Mouse (Mus musculus) gastrocnemius, adult 8-10 months (tissue): ENCODE results near the gene St14. TPM values are rescaled to one million over a fixed set of nuclear protein-coding genes. Genes with fewer than 3 reads are reported as not detected.

Experiments used
- DNase-seq, 2 experiments: peaks; one replicate each; pipeline ENCODE4 v3.0.0; 2022; ENCODE audit warnings: low spot score in 2 of 2
- total RNA-seq, 4 experiments: library from RNA; stranded (reverse); gene quantifications; 2 replicates each; pipeline ENCODE4 v1.2.4; 2022

The St14 gene
- total RNA-seq, 4 experiments from 2014 or later = not detected

DNA sequence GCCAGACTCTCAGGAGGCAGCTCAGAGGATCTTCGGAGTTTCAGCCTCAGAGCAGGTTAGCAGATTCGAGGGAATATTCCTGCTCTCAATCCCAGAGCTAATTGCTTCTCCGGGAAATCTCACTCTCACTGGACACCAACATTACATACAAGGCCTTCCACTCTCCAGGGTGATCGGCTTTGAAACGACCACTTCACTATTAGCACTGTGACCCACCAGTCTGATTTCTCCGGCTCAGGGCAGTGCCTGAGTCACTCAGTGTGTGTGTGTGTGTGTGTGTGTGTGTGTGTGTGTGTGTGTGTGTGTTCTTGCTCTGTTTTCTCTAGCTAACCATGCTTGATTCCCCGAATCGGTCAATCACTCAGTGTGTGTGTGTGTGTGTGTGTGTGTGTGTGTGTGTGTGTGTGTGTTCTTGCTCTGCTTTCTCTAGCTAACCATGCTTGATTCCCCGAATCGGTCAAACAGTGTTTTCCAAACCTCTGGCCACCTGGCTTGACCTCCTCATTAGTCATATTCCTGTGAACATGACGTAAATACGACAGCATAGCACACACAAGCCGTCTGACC is 9.1 kb downstream of the St14 start:
- no peak for DNase-seq

DNA sequence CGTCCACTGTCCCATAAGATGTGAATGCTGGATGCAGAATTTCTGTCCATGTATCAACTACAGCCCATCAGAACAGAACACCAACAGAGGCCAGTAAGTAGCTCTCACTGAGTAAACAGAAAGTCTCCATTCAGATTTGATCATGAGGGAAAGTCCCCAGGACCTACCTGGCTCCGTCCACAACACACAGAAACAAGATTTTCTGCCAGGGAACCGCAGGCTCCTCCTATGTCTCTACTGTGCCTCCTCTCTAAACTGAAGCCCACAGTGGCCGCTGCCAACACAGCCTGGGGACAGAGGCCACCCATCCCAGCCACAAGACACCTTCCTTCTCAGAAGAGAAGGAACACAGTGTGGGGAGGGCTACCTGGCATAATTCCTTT is 11.1 kb downstream of the St14 start:
- DNase-seq = no peak

DNA sequence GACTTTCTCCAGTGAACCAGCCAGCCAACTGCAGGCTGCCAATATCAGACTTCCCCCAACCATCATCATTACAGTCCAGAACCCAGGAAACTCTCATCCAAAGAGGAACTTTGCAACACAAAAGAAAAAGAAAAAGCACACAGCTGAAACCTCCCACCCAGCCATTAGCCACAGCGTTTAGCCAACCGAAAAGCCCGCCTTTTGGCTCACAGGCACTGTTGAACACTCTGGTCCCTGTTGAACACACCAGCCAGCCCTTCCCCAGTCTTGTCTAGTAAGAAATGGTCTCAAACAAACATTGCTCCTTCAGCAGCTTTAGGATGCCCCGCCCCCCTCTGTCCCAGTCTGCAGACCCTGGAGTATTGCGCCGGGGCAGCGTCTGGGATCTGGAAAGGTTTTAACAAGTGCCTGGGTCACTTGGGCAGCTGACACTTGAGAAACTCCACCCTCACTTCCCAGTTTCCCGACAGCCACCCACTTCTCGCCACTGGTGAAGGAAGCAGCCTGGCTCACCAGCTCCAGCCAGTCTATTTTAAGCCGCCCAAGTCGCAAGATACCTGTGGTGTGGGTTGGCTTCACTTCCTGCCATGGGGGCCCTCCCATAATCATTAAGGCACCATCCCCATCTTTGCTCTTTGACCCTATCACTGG is 11.6 kb downstream of the St14 start:
- no peak for DNase-seq

DNA sequence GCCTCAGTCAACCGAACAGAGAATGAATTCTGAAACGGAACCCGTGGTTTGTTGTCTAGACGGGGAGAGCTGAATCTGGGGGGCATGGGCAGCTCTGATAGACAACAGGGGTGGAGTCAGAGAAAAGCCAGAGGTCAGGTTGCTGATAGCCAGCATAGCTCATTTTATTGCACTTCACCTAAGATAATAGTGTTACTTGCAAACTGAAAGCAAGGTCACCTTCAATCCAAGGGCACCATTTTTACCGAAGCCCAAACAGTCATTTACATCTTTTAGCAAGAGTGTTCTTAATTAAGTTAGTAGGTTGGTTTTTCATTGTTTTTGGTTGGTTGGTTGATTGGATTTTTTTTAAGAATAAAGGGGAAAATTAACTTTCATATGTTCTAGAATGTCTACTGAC is 12.2 kb downstream of the St14 start:
- no peak for DNase-seq

DNA sequence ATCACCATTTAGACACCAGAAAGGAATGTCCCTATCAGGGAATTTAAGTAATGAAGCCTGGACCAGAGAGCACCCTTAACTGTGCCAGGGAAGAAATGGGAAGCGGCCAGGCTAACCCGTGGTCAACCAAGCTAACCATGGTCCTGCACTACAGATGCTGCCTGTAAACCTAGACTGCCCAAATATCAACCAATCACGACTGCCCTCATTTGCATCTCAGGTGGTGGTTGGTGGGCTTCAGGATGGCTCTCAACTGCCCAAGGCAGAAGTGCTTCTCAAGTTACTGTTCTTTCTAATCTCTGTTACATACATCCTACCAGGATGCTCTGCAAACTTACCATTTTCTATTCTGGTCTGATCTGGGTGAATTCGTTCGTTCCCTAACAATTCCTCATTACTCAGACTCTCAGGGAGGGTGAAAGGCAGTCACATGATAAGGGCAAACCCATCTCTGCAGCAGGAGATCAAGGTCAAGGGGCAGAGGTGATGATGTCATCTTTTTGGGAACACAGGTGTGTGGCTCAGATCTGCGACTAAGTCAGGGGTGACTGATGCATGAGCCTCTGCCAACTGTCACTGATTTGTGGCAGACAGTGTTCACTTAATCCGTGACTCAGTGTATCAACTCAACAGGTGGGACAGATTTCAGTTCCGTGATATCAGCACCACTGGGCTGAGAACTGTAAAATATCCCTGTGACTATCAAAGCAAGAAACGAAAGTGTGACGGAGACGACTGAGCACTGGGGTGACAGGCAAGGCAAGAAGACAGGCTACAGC is 12.9 kb downstream of the St14 start:
- no peak for DNase-seq

DNA sequence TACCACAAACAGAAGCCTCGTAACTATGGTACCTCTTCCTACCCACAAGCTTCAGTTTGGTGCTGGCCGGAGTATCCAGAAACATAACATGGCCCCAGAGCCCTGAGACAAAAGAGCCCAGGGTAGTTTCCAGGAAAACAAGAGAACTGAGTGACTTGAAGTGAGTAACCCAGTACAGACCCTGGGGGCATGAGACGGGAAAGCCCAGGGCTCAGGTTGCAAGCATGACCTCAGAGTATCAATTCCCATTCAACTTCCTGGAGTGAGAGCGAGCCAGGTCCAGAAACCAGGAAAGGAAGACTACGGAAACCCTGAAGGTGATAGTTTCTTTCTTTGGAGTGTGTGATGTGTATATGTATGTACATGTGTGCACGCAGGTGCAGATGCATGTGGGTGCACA is 14.2 kb downstream of the St14 start:
- no peak for DNase-seq

DNA sequence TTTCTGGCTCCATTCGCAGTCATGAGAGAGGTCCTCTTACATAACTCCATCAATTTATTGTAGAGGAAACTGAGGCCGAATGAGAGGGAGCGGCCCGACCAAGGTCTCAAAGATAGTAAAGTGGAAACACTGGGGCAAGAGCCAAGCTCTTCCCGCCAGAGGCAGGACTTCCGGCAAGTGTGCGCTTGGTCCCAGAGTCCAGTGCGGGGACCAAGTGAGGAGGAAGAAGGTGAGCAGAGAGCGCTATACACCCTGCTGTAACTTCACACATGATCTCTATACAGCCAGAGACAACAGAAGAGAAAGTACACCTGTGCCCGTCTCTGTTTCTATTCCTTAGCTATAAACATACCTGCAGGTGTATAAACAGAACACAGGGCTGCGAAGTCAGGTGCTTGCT is 14.6 kb downstream of the St14 start:
- DNase-seq = no peak

DNA sequence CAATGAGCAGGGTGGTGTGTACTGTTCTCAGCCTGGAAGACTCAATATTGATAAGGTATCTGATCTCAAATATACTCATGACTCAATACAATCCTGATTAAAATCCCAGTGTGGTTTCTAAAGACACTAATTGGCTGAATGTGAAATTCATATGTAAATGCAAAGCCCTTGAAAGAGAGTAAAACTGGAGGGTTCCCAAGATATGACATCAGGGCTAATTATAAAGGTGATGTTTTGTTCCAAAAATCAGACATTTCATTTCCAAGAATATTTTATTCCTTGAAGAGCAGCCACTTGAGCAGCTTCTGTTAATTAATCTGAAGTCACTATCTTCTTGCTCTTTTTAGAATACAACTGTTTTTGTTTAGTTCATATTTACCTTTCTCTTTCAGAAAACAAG is 16.1 kb downstream of the St14 start:
- DNase-seq = no peak

DNA sequence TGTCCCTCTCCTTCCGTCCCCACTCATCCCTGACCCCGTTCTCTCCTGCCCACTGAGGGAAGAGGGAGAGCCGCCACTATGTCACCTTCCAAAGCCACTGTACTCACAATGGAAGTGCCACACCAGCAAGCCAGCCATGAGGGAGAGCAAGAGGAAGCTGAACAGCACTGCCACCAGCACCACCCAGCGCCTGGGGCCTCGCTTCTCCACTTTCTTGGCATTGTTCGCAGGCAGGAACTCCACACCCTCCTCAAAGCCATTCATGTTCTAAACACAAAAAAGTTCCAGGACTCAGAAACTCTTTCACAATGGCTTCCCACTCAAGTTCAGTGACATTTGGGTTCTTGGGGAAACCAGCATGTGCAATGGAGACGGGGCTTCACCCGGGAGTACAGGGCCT is 23.2 kb downstream of the St14 start:
- no peak for DNase-seq

DNA sequence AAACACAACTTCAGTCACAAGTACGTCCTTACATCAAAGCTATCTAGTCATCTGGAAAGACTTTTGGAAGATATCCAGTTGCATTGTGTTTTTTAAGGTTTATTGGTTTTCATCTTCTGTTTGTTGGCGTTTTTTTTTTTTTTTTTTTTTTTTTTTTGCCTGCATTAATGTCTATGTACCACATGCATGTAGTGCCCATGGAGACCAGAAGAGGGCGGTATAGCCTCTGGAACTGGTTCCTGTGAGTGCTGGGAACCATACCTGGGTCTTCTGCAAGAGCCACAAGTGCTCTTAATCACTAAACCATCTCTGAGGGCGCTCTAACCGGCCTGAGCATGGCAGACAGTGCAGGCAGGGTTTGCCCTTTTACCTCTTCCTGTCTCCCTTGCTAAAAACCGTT is 33.5 kb downstream of the St14 start:
- DNase-seq = no peak

DNA sequence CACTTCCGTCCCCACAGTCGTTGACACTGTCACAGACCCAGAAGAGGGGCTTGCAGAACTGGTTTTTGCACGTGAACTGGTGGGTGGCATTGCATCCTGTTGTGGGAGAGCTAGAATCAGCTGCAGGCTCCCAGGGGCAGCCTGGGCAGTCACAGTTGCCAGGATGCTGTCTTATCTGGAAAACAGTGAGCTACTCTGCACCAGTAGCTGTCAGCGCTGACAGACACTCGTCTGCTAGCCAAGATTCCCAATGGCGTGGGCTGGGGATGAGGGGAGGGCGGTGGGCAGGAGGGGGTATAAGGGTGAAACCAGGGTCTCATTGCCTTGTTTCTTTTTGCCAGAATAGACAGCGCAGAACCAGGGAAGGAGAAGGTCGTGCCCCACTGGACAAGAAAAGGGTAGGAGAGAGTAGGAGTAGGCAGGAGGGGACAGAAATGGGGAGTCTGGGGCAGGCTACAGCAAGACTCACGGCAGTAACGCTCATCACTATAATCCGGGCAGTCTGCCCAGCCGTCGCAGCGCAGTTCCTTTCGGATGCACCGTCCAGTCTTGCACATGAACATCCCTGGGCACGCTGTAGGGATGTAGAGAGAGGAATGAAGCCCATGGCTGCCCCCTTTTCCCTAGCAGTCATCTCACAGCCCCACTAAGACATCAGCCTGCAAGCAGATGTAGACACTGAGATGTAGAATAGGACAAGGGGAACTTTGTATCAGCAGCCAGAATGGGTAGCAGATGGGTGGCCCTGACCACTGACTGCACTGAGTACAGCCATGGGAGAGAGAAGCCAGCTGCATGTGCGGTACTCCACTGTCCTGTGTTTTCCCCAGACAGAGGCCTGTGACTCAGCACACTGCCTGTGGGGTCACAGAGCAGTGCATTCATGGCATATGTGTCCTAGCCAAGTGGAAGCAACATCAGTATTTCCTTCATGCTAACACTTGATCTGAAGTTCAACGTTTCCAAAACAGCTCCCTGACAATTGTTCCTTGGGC is 34.3 kb downstream of the St14 start:
- no peak for DNase-seq

DNA sequence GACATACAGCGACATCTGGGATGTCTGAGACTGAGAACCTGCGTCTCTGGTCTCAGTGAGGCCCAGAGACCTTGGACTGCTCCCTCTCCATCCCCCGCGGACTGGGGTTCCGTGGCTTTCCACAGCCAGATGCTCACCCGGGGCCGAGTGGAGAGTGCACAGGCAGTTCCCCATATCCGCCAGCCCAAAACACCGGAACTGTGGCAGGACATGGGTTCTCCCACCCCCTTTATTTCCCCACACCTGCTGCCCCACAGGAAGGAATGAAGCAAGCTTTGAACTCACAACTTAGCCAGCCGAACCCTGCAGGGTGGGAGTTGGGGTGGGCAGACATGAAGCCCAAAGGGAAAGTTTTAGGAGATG is 38.8 kb downstream of the St14 start:
- no peak for DNase-seq

DNA sequence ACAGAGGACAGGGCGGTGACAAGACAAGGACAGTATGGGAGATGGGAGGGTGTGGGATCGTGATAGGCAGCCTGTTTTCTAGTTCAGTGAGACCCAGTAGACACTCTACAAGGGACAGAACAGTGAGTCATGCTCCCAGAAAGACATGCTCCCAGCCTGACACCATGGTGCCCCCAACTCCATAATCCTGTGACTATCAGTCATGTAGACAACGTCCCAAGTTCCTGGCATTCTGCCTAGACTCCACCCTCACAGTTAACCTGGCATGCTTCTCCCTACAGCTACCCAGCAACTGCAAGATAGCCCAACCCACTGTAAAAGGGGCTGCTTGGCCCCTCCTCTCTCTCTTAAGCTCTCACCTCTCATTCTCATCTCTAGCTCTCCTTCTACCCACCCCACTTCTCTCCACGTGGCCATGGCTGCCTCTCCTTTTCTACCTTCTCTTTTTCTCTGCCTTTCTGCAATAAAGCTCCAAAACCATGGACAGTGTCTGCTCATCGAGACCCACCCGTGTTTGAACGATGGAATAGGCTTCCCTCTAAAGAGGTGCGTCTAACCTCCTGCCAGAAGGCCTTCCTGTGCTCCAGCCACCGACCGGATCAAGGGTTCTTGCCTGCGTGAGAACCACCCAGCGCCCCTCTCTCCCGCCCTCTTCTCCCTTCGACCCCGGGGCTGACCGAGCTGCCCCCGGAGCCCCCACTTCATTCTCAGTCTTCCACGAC is 39.4 kb downstream of the St14 start:
- DNase-seq = no peak

DNA sequence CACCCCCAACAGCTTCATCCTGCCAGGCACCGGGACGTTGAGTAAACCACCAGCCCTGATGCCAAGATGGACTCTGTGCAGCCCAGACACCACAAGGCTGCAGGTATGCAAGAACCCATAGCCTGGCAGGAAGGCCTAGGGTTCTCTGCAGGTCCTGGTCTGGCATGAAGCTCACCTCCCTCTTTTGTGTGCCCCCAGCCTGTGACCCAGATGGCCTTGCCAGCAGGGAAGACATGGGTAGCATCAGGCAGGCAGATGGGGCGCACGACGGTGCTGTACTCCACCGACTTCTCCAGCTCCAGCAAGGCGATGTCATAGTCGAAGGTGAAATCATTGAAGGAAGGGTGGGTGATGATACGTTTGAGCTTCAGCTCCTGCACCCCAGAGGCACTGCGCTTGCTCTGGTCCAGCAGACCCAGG is 40.5 kb downstream of the St14 start:
- no peak for DNase-seq

DNA sequence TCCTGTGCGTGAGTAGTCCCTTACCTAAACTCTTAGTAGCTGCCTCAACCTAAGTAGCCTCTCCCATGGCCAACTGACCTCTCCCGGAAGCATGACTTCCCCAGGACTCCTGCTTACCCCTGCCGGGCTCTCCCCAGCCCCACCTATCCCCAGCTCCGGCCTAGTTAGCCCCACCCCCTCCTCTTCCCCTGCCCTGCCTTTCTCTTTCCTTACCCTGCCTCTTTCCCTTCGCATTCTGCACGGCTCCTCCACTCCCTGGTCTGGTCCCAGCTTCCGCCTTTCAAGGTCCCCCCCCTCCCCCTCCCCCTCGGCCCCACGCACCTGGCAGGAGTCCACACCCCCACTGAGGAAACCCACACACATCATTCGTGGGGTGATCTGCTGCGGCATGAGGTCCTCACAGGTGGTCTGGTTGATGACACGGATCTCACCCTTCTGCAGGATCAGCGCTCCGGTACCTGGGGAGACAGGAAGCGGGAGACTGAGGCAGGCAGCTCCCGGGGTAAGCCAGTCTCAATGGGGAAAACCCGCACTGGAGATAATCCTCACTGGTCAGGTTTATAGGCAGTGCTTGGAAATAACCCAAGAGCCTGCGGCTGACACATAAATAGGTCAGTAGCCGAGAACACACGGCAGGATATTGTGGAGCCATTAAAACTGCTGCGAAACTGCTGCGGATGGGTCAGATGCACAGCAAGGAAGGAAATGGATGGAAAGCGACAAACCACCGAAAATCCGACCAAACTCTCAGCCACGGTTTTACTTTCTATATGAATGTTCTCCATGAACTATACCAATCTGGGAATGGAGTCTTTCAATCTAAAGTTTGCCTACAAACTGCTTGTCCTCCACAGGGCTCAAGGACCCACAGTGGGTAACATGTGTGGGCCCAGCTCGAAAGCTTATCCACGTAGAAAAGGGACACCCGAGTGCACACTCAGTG is 41.3 kb downstream of the St14 start:
- DNase-seq = no peak

DNA sequence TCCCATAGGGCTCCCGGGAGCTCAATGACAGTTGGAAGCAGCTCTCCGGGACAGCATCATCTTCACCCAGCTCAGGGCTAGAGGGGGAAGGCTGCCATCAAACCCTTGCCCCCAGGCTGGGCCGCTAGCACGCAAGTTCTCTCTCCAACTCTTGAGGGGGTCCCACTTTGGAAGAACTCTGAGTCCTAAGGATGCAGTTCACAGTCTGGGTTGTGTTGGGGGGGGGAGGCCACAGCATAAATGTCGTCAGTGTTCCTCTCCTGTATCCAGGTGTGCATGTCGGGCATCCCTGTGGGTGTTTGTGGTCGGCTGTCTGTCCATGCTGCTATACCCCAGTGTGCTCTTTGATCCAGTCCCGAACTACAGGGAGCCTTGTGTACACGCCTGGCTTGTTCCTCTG is 42.1 kb downstream of the St14 start:
- DNase-seq = no peak

DNA sequence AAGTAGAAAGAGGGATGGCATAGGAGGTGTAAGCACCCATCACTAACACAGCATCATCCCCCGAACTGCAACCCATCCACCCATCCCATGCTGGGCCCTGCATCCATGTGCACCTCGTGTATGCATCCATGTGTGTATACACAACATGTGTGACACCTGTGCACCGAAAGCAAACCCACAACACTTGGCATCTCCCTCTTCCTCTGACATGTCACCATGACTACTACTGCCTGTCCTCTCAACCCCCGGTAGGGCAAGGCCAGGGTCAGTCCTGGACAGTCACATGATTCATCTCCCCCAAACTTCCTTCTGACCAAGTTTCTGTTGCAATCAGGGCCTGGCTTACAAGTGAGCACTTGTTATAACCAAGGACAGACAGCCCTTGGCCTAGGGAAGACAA is 42.8 kb downstream of the St14 start:
- no peak for DNase-seq

DNA sequence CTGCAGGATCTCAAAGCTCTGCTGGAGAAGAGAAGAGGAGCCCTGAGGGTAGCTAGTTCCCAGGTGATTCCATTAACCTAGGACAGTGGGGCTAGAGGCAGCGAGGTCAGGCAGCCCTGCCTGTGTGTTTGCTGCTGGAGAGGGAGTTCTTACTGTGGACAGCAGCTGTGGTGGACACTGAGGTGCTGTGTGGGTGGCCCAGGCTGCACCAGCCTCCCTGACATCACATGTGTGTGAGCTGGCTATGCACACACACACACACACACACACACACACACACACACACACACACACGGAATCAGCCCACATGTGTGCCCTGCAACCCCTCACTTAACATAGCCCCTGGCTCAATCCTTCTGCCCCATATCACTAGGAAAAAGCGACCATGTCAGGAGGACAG is 43.5 kb downstream of the St14 start:
- no peak for DNase-seq

DNA sequence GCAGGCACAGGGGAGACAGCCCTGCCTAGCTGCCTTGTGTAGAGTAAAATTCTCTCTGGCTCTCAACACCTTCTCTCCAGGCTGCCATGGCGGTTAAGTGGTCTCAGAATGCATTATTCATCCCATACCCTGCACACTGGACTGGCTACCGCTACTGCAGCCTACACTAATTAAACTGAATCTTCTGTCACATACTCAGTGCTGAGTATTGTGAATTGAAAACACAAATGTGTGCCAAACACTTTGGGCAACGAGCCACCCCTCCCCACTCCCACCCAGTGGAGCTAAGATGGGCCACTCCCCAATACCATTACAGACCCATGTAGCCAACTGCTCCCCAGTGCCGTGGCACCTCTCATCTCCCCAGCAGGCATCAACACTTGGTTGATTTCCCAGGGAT is 44.2 kb downstream of the St14 start:
- no peak for DNase-seq

DNA sequence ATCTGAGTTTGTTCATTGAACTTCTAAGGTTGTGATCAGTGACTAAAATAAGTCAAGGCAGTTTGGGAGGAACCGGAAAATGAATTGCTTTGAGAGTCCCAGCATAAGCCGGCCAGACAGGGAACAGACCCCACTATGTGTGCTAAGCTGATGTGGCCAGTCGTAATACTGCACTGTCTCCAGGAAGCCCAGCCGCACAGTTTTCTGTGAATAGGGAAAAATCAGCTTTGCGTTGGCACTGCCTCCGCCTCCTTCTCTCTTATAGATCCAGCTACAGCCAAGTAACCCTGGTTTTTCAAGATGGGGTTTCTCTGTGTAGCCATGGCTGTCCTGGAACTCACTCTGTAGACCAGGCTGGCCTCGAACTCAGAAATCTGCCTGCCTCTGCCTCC is 44.9 kb downstream of the St14 start:
- DNase-seq = no peak
